Mouse (Mus musculus) neural tube, embryonic 10.5 days (tissue): ENCODE measurements around the gene Iffo1.

Experiments
- DNase-seq: peaks from one replicate; pipeline ENCODE4 v3.0.0-alpha.2; 2017; ENCODE audit warnings: low spot score; ENCODE audit errors: extremely low spot score

Gene Iffo1

DNA sequence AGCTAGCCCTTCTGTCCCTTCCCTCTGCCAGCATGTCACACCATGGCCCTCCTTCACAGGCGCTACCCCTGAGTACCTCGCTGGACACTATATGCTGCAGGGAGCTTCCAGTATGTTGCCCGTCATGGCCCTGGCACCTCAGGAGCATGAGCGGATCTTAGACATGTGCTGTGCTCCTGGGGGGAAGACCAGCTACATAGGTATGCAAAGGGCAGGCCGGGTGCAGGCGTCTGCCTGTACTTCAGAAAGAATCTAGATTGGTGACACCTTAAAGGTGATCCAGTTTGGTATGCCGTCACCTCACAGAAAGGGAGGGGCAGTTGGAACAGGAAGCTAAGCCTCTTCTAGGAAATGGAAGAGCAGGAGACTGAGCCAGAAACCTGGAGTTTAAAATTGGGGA lies 5.3 kb upstream of the Iffo1 start:
- no peak for DNase-seq

DNA sequence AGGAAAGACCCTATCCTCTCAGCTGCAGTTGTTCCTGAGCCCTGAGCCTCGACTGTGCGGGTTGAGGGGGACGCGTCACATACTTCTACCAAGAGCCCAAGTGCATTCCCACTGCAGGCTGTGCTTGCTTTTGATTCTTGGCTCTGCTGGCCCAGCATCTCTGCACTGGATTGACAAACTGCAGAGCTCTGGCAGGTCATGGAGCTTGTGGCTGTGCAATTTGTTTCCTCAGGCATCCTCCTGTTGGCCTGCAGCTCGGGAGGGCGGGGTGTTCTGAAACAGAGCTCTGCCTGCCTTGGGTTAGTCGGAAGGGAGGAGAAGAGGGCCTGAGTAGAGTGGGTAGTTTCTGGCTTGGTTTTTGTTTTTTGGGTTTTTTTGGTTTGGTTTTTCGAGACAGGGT lies 2.6 kb upstream of the Iffo1 start:
- no peak for DNase-seq

- no peak for DNase-seq
Measured at GRCm38 (mm10) chr6:125143128-125143527, 1.9 kb upstream of the Iffo1 start.

GRCm38 (mm10) chr6:125143904-125144303 lies 1.1 kb upstream of the Iffo1 start:
- DNase-seq: no peak

DNA sequence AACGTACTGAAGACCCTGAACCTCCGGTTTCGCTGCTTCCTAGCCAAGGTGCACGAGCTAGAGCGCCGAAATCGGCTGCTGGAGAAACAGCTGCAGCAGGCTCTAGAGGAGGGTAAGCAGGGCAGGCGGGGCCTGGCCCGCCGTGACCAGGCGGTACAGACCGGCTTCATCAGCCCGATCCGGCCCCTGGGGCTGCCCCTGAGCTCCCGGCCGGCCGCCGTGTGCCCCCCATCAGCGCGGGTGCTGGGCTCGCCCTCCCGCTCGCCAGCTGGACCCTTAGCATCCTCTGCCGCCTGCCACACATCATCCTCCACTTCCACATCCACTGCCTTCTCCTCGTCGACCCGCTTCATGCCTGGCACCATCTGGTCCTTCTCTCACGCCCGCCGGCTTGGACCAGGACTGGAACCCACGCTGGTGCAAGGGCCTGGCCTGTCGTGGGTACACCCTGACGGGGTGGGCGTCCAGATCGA lies 474 bp downstream of the Iffo1 start:
- DNase-seq: no peak

DNA sequence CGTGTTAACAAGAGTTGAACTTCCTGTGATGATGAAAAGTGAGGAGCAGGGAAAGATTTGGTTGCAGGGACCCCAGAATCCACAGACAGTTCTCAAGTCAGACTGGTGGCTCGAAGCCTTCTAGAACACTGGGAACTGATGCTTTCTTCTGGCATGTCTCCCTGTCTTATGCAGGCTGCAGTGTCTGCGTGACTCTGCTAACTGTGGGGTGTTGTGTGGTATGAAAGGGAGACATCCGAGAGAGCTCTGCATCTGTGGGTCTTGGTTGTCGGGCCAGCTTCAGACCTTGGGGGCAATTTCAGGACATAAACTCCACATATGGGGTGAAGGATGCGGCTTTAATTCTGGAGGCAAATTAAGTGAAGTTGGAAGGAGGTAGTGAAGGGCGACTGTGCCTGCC lies 1.1 kb downstream of the Iffo1 start:
- DNase-seq: no peak

DNA sequence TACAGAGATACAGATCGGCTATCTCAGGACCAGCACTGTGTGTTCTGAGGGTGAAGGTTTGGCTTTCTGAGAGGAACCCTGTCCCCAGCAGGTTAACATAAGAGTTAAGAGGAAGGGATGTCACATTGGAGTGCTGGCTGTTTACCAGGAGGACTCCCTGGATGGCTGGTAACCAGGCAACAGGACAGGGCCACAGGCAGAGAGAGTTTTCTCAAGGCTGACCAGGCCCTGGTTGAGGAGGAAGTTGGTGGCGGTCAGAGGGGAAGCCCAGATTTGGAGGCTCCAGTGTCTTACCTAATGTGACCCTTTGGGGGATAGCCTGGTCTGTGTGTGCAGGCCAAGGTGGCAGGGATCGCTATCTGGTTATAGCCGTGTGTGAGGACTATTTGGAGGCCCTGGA lies 1.8 kb downstream of the Iffo1 start:
- DNase-seq: no peak

DNA sequence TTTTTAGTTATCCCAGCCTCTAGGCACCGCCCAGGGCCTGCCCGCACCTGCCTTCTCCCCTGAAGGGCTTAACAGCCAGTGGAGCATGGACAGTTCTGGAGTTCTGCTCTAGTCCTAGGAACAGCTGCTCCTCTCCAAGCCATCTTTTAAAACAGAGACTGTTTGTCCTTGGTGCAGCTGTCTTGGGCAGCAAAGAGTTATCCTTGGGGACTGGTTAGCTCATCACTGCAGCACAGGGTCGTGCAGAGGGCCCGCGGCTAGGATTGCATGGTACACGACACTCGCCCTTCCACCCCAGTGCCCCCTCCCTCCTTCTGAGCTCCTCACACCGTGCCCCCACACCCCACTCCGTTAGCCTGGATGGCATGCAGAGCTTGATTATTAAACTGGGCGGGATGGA lies 2.3 kb downstream of the Iffo1 start:
- DNase-seq: no peak

DNA sequence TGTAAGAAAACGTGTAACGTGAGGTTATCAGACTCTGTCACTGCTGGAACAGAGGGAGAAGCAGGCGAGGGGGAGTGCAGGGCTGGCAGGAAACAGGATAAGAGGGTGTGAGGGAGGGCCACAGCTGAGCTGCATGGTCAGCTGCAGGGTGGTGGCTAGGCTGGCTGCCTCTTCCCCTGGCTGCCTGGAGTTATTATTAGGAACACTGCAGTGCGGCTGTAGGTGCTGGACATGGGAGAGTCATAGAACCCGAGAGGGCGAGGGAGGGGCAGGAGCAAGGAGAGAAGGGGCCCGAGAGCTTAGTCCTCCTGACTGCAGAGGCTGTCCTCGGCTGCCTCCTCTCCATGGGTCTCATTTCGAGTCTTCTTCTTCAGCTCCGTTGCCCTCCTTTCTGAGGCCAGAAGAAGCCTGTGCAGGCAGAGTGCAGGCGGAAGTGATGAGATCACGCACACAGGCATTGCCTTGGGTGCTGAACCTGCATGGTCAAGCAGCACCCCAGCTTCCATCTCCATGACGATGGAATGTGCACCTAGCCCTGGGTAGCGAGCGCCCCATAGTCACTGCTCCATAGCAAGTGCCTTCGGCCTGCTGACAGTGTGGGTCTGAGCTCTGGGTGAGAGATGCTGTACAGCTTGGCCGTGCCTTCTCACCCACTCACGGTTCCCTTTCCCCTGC lies 3.3 kb downstream of the Iffo1 start:
- no peak for DNase-seq

GRCm38 (mm10) chr6:125148926-125149568 lies 4.0 kb downstream of the Iffo1 start:
- no peak for DNase-seq

DNA sequence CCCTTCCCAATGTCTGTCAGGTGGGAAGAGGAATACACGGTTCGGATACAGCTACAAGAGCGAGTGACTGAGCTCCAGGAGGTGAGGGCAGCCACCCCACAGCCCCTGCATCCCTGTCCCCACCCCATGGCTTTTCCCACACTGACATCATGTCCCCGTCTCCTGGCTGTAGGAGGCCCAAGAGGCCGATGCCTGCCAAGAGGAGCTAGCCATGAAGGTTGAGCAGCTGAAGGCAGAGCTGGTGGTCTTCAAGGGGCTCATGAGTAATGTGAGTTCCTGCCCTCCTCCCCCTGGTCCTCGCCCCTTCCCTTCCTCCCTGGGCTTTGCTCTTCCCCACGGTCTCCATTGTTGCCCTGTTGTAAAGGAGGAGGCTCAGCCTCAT lies 4.5 kb downstream of the Iffo1 start:
- DNase-seq: no peak

DNA sequence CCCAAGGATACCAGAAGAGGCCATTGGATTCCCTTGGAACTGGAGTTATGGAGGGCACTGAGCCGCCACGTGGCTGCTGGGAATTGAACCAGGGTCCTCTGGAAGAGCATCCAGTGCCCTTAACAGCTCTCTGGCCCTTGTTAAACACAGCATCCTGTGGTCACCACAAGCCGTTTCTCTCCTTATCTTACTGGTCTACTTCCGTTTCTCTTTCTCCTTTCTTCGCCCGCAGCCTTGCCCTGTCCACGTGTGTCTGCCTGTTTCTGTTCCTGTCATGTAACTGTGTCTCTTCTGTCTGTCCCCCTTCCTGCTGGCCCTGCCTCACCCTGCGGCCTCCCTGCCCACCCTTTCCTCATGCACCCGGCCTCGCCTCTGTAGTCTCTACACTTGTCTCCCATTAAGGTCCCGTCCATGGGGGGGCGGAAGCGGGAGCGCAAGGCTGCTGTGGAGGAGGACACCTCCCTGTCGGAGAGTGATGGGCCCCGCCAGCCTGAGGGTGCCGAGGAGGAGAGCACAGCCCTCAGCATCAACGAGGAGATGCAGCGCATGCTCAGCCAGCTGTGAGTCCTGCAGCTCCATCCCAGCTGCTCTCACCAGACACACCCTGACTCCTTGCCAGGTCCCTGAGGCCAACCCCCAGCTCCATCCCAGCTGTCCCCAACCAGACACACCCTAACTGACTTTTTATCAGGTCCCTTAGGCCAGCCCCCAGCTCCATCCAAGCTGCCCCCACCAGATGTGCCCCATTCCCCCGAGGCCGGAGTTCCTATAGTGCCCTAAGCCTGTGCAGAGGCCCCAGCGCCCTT lies 7.4 kb downstream of the Iffo1 start:
- DNase-seq: no peak

GRCm38 (mm10) chr6:125153018-125153389 lies 8.0 kb downstream of the Iffo1 start:
- no peak for DNase-seq

DNA sequence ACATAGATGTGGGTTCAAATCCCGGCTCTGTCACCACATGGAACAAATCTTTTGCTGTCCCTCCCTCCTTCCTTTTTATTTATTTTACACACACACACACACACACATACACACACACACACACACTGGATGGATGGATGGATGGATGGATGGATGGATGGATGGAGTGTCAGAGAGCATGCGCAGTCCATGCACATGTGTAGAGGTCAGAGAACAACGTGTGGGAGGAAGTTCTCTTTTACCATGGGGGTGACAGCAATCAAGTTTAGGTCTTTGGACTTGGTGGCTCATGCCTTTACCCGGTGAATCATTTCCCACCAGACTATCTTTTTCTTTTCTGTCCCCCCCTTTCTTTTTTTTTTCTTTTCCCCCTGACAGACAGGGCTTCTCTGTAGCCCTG lies 8.6 kb downstream of the Iffo1 start:
- DNase-seq: no peak

- DNase-seq: no peak
Measured at GRCm38 (mm10) chr6:125154550-125154949, 9.5 kb downstream of the Iffo1 start.

GRCm38 (mm10) chr6:125155262-125155661 lies 10.2 kb downstream of the Iffo1 start:
- no peak for DNase-seq

DNA sequence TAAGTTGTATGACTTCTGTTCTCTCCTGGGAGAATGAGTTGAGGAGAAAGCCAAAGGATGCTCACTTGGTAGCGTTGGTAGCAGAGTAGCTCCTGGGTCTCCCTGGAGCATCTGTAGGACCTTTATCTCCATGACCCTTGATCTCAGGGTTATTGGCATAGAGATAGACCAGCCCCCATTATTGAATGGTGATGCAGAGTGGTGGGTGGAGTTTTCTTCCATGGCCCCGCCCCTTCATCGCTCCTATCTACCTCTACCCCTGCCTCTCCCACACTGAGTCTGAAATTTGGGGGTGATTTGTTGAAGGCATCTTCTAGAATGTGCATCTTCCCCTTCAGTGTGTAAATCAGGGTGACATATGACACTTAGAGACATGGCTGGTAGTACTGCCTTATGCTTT lies 11.4 kb downstream of the Iffo1 start:
- DNase-seq: no peak

GRCm38 (mm10) chr6:125156903-125157614 lies 12.0 kb downstream of the Iffo1 start:
- DNase-seq: peak; percentile 71

DNA sequence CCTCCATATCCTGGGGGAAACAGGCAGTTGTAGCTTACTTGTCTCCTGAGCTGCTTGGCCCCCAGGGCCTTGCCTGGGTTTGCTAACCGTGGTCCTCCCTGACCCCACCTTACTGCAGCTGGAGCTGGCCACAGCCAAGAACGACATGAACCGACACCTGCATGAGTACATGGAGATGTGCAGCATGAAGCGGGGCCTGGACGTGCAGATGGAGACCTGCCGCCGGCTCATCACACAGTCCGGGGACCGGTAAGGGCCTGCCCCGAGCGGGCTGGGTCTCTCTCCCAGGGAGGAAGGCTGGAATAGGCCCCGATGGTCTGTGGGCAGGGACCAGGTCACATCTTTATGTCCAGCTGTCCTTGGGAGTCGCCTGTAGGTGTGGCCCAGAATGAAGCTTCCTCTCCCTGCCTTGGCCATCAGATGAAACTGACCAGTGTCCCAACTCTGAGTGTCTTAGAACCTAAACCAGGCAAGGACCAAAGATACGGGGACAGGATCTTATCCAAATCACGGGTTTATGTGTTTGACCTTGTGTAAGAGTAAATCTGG lies 14.0 kb downstream of the Iffo1 start:
- DNase-seq: no peak

- DNase-seq: no peak
Measured at GRCm38 (mm10) chr6:125159773-125160557, 14.9 kb downstream of the Iffo1 start.

GRCm38 (mm10) chr6:125160558-125160853 lies 15.5 kb downstream of the Iffo1 start:
- DNase-seq: peak; percentile 49
